Mouse (Mus musculus) embryonic fibroblast, embryonic 13.5 days (primary cell): ENCODE results near the gene Cdkn2b. TPM values are rescaled to one million over a fixed set of nuclear protein-coding genes. Genes with fewer than 3 reads are reported as not detected.

Source experiments
- H3K27ac ChIP-seq: 2 replicates; pipeline ENCODE4 v1.5.1; 2012; ENCODE audit warnings: low read length, control low read depth, inconsistent platforms; ENCODE audit not compliant: insufficient read depth
- H3K4me1 ChIP-seq: 2 replicates; pipeline ENCODE4 v1.6.1; 2011; ENCODE audit warnings: low read length; ENCODE audit not compliant: control insufficient read depth, insufficient read depth
- H3K4me3 ChIP-seq: 2 replicates; pipeline ENCODE4 v1.5.1; 2011; ENCODE audit warnings: mild to moderate bottlenecking, control low read depth, low read length; ENCODE audit not compliant: insufficient read depth
- CTCF ChIP-seq: IDR thresholded peaks from 2 replicates; pipeline ENCODE4 v1.5.1; 2011; ENCODE audit warnings: mild to moderate bottlenecking, control low read depth, low read length, moderate library complexity, borderline replicate concordance; ENCODE audit not compliant: insufficient read depth
- POLR2A ChIP-seq: IDR thresholded peaks from 2 replicates; pipeline ENCODE4 v1.6.1; 2011; ENCODE audit warnings: low read depth, mild to moderate bottlenecking, control low read depth, low read length, moderate library complexity
- polyA plus RNA-seq: library from polyadenylated mRNA; stranded (reverse); fragments of >200 nt; gene quantifications from 2 replicates; pipeline ENCODE4 v1.2.4, GENCODE M21; 2011; ENCODE audit warnings: low read depth; ENCODE audit not compliant: missing spikeins, insufficient read length

Cdkn2b gene
- polyA plus RNA-seq: 49.1 and 74.6 TPM in 2 replicates

GRCm38 (mm10) chr4:89310491-89311254 is at the start of gene Cdkn2b:
Gene Cdkn2b (minus strand): TSS chr4:89311039.
- peak; percentile 89 for TF ChIP-seq CTCF
- TF ChIP-seq POLR2A: peak; percentile 92
- H3K4me3 ChIP-seq: peak within 1 kb of the TSS; percentile 74

GRCm38 (mm10) chr4:89360349-89360748 is 49.5 kb upstream of the Cdkn2b start:
- Histone ChIP-seq H3K4me3 (no peak overlapping the region), H3K27ac (peak overlapping the region; percentile 9), H3K4me1 (peaks cover 3% of the 10 kb centered on the region)
- TF ChIP-seq CTCF (no peak), POLR2A (no peak)

More at GRCm38 (mm10) chr4:89310491-89311254, at the start of gene Cdkn2b:
- Histone ChIP-seq H3K27ac (peak within 1 kb of the TSS; percentile 96), H3K4me1 (peaks cover 13% of the 10 kb centered on the region)

GRCm38 (mm10) chr4:89359506-89359905 is 48.7 kb upstream of the Cdkn2b start:
- Histone ChIP-seq H3K4me1 (no peaks in the 10 kb centered on the region; the same call in 1 of the 2 replicates), H3K27ac (peak overlapping the region; percentile 65), H3K4me3 (no peak overlapping the region)
- no peak for TF ChIP-seq CTCF
- TF ChIP-seq POLR2A: no peak

- H3K4me3 ChIP-seq: no peak overlapping the region
- TF ChIP-seq CTCF: no peak
- TF ChIP-seq POLR2A: no peak
- no peak overlapping the region for H3K27ac ChIP-seq
- H3K4me1 ChIP-seq: peaks cover 12% of the 10 kb centered on the region
Measured at GRCm38 (mm10) chr4:89353935-89354334, 43.1 kb upstream of the Cdkn2b start.

- no peak overlapping the region for H3K4me3 ChIP-seq
- no peak for TF ChIP-seq CTCF
- no peak for TF ChIP-seq POLR2A
Measured at GRCm38 (mm10) chr4:89353071-89353582, 42.3 kb upstream of the Cdkn2b start.

GRCm38 (mm10) chr4:89351474-89351873 is 40.6 kb upstream of the Cdkn2b start:
- no peak for TF ChIP-seq POLR2A
- no peak for TF ChIP-seq CTCF
- Histone ChIP-seq H3K27ac (peak overlapping the region; percentile 83), H3K4me3 (no peak overlapping the region), H3K4me1 (peaks cover 12% of the 10 kb centered on the region)

More at GRCm38 (mm10) chr4:89353071-89353582, 42.3 kb upstream of the Cdkn2b start:
- Histone ChIP-seq H3K27ac (peak overlapping the region; percentile 34), H3K4me1 (peaks cover 12% of the 10 kb centered on the region)

- Histone ChIP-seq H3K27ac (peak overlapping the region; percentile 83), H3K4me1 (peaks cover 12% of the 10 kb centered on the region), H3K4me3 (no peak overlapping the region)
- TF ChIP-seq CTCF (no peak), POLR2A (no peak)
Measured at GRCm38 (mm10) chr4:89350938-89351451, 40.2 kb upstream of the Cdkn2b start.

GRCm38 (mm10) chr4:89350391-89350790 is 39.6 kb upstream of the Cdkn2b start:
- Histone ChIP-seq H3K4me1 (peaks cover 12% of the 10 kb centered on the region), H3K4me3 (no peak overlapping the region), H3K27ac (no peak overlapping the region; the same call in 1 of the 2 replicates)
- TF ChIP-seq CTCF: no peak
- TF ChIP-seq POLR2A: no peak

GRCm38 (mm10) chr4:89348842-89349241 is 38.0 kb upstream of the Cdkn2b start:
- H3K27ac ChIP-seq: peak overlapping the region; percentile 46
- peaks cover 12% of the 10 kb centered on the region for H3K4me1 ChIP-seq
- TF ChIP-seq CTCF: no peak
- no peak for TF ChIP-seq POLR2A
- no peak overlapping the region for H3K4me3 ChIP-seq

GRCm38 (mm10) chr4:89313461-89313860 is 2.6 kb upstream of the Cdkn2b start:
- Histone ChIP-seq H3K4me1 (0 out of 2 replicates have a peak, but pooled peaks cover 3% of the 10 kb centered on the region), H3K27ac (no peak overlapping the region), H3K4me3 (no peak overlapping the region)
- TF ChIP-seq POLR2A: no peak
- no peak for TF ChIP-seq CTCF
